Mouse (Mus musculus) C2C12 (cell line): Measurements from ENCODE around the gene Sec31a.

Experiments used
- CTCF ChIP-seq: IDR thresholded peaks from one replicate; pipeline ENCODE4 v1.5.1; 2011; ENCODE audit not compliant: control insufficient read depth, insufficient read depth, insufficient read length
- MAX ChIP-seq: IDR thresholded peaks from one replicate; pipeline ENCODE4 v1.6.1; 2011; ENCODE audit warnings: mild to moderate bottlenecking, control low read depth
- USF1 ChIP-seq: IDR thresholded peaks from one replicate; pipeline ENCODE4 v1.6.1; 2011; ENCODE audit warnings: low read depth, mild to moderate bottlenecking, control low read depth, moderate library complexity

GRCm38 (mm10) chr5:100381094-100381493 lies 34.9 kb downstream of the Sec31a start:
- TF ChIP-seq CTCF (no peak), MAX (no peak), USF1 (no peak)
